Mouse (Mus musculus) embryo, embryonic 9.5 days (tissue): ENCODE results near the gene Xpot.

Source experiments
- DNase-seq: peaks from one replicate; pipeline ENCODE4 v3.0.0-alpha.2; 2017; ENCODE audit errors: extremely low spot score

Xpot gene

DNA sequence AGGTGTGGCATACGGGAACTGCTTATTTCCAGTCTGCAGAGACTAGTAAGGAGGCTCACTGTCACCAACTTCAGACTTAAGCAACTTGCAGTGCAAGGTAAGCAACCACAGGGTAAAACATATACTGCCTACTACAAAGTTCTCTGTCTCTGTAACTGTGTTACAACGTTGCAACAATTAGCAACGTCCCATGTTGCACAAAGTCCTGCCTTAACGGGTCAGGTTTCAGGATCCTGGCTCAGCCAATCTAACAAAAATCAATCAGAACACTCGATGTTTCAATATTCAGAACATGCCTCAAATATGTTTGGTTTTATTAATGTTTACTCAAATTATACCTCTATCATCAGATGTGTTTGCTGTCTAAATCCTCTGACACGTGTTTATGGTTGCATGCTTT lies 3.7 kb downstream of the Xpot start:
- DNase-seq = no peak

DNA sequence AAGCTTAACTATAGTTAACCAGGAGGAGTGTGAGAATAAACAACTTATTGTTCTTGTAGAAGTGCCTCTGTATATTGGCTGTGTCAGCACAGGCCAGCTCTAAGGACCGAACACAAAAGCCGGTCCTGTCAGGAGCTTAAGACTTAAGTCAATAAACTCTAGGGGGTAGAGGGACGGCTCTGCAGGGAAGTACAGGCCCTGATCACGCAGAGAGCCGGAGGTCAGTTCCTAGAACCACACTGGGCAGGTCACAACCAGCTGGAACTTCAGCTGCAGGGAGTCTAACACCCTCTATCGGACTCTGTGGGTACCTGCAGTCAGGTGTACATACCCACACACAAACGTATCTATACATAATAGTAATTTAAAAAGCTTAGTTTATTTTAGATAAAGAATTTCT lies 10.2 kb downstream of the Xpot start:
- DNase-seq = no peak

DNA sequence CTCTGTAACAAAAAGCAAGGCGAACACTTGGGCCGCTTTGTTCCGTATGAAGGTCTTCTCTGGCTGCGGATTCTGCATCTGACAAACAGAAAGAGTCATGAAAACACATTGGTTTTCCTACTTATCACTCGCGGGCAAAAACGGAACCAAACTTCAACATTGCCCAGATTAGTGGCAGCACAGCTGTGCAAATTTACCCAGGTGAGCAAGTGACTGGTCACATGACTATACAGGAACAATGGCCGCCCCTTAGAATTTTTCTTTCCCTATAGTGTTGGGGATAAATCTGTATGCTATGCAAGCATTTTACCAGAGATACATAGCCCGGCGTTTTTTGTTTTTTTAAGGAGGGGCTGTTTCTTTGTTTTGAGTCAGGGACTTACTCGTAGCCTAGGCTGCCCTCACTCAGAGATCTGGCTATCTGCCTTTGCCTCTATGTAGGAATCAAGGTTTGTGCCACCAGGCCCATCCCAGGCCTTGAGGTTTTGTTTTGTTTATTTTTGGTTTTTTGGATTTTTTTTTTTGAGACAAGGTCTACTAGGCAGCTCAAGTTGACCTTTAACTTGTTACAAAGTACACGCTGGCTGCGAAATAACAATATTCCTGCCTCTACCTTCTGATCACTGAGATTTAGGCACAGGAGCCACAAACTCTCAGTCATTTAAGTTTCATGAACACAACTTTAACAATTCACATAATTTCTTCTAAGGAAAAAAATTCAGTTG lies 10.8 kb downstream of the Xpot start:
- DNase-seq = no peak

DNA sequence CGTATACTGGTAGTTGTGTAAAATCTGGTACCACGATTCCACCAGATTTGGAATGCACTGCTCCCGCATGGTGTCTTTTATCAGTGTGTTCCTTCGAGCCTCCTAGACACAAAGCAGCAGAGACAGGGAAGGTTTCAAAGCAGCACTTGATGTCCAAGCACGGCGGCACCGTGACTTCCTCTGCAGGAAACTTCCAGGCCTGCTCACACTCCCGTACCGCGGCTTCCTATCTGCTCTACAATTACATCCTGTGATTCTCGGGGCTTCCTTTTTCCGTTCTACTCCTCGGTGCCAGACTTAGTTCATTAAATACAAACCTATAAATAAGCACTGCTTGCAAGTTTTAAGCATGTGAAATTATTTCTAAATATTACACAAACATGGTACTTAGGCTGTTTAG lies 12.6 kb downstream of the Xpot start:
- no peak for DNase-seq

DNA sequence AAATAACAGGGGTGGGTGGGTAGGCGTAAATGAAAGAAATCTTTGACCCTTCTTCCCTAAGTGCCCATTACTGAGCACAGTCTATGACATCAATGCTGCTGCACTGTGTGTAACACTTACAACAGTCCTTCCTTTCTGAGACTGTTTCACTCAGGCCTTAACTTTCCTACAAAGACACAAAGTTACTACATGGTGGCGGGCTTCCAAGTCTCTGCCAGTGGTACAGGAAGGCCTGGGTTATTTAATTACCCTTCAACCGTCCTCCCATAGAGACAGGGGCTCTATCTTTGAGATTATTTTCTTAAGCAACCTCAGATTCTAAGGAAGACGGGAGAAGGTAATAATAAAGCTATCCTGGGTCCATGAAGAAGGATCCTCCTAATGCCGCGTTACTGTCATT lies 13.7 kb downstream of the Xpot start:
- no peak for DNase-seq

DNA sequence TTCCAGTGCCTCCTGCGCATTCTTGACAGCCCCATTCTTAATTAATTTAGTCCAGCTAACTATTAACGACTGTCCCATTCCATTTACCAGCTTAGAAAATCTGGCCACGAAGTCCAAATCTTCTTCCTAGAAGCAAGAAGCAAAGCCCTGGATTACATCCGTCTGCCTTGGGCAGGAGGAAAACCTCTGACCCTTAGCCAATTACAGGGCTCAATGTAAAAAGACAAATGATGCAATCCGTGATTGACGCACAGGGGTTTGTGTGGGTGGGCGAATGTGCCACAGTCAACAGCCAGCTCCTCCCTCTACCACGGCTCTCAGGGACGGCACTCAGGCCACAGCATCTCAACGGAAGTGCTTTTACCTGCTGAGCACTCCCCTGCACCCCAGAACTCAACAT lies 14.5 kb downstream of the Xpot start:
- DNase-seq = no peak

DNA sequence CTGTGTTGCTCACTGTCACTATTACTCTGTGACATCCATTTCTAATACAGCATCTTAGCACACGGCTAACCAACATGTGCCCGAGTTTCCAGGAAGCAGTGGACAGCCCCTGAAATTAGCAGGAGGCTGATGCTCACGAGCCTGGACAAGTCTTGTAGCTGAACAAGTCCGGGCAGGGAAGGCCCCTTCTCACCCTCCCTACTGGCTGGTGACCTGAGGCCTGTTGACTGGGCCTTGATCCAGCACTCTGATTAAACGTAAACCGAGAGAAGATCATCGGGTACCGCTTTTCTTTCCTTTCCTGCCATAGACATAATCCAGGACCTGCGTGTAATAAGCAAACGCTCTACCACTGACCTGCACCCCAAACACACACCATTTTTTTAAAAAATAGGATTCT lies 18.0 kb downstream of the Xpot start:
- DNase-seq = no peak

DNA sequence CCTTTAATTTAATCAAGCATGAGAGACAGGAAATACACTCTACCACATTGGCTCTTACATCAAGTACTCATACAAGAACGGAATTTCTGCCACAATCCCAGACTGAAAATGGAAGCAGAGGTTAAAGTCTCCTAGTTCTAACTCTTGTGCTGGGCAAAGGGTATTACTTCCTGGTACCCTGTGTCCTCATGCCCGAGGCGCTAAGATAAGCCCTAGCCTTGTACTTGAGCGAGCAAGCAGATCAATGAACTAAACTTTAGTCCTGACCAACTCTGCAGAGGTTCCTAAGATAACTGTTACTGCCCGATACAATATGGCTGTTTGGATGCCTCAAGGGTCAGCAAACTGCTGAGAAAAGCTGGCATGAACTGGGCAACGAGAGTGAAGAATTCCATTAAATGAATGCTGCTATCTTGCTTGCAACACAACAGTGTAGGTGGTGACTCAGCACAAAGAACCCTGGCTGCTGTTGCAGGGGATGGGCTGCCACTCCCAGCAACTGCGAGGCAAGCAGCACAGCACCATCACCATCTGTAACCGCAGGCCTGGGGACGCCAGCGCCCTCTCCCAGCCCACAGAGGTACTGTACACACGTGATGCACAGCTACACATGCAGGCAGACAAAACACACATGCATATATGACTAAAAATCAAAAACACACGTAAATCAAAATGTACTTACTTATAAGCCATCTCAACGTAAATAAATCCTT lies 21.3 kb downstream of the Xpot start:
- no peak for DNase-seq

DNA sequence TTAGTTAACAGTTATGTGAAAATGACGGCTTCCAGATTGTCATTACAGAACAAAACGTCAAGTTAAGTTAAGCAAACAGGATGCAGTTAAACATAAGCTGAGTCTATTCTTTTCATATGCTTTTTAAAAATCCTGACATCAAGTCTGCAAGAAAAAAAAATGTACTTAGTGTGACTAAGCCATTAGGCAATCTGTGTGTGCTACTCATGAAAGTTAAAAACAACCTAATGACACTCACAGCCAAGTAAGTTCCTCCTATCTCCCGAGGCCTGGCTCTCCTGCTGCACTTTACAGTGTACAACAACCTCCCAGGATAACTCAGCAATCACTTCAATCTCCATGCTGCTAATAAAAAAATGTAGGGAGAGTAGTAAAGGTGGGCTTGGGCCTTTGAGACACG lies 22.6 kb downstream of the Xpot start:
- no peak for DNase-seq

DNA sequence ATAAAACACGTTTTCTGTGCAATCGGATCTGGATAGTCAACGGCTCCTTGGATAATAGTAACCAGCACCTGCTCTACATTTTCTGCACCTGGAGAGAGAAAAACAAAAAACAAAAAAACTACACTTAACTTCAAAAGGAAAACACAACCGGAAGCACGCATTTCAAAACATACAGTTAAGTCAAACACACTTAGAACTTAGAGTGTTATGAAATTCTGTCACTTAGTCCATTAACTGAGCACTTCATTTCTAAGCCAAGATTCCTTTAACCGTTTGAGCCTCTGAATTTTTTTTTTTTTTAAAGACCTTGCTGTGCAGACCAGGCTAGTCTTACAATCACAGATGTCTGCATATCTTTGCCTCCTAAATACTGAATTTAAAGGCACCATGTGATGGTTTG lies 24.9 kb downstream of the Xpot start:
- no peak for DNase-seq

DNA sequence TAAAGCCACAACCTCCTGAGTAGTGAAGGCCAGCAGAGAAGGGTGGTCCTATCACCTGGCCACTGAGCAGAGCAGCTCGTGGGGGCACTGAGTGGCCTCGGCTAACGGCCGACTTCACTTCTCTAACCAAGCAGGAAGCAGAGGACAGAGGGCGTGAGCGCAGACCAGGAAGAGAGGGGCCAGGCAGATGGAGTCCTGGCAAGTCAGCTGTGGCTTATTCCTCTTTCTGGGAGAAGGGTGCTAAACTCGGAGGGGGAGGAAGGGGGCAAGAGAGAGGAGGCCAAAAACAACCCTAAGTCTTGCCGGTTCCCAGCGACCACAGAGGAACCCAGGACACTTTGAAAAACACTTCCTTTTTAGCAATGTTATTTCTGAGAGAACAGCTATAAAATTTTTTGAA lies 29.6 kb downstream of the Xpot start:
- no peak for DNase-seq

DNA sequence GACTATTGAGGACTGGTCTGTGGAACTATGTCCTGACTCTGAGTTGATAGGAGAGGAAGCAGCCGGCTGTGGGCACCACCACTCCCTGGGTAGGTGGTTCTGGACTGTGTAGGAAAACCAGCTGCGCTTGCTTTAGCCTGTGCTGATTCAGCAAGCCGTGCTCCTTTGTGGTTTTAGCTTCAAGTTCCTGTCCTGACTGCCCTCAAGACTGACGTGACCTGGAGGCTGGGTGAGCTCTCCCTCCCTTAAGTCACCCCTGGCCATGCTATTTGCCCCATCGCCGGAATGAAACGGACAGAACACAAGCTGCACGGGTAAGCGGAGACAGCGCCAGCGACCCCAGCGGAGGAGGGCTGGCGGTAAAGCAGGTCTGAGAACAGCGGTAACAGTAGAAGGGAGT lies 35.0 kb downstream of the Xpot start:
- no peak for DNase-seq

DNA sequence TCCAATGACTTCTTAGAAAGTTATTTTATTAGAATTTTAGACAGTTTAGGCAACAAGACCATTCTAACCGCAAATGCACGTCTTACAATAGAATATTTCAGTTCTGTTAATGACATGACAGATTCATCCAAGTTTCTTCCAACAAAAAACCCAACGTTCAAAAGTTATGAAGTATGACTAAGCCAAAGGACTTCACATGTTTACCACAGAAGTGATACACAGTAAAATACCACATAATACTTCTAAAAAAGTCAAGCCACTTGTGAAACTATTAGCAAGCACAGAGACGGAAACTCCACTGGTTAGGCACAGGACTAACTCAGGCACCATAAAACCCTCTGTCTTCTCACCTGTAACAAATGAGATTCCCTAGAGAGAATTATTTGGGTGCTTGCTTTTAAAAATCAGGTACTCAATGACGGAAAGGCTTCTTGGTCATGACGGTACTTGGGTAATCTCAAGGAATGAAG lies 38.7 kb downstream of the Xpot start:
- DNase-seq = no peak

DNA sequence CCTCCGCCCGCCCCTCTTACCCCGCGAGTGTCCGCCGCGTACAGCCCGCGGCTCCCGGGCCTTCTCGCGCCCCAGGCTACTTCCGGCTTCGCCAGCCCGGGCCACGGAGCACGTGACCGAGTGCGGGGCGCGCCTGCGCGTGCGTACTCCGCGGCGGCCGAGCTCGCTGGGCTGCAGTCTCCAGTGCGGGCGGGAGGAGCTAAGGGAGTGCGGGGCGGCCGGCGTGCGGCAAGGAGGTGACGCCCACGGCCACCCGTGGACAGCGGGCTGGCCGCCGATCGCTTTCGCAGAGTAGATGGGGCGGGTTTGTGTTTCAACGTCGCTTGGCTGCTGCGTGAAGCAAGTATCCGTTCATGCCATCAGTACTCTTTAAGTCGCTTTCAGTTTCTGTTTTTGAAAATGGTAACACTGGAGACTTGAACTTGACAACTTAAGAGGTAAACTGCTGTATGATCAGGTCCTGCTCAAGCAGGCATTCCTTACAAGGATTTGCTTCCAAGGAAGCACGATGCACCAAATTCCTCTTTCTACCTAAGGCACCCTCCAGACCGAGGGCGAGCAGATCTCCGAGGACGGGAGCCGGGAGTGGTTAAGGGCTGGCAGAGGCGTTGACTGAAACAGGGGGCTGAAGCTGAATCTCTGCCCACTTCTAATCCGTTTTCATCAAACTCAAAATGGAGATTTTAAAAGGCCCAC lies 39.3 kb downstream of the Xpot start, which contains the start of gene Tbk1:
TSS of gene Tbk1 (minus strand) at position 113 of the 696 bp plus-strand sequence.
- DNase-seq = peak; percentile 87

DNA sequence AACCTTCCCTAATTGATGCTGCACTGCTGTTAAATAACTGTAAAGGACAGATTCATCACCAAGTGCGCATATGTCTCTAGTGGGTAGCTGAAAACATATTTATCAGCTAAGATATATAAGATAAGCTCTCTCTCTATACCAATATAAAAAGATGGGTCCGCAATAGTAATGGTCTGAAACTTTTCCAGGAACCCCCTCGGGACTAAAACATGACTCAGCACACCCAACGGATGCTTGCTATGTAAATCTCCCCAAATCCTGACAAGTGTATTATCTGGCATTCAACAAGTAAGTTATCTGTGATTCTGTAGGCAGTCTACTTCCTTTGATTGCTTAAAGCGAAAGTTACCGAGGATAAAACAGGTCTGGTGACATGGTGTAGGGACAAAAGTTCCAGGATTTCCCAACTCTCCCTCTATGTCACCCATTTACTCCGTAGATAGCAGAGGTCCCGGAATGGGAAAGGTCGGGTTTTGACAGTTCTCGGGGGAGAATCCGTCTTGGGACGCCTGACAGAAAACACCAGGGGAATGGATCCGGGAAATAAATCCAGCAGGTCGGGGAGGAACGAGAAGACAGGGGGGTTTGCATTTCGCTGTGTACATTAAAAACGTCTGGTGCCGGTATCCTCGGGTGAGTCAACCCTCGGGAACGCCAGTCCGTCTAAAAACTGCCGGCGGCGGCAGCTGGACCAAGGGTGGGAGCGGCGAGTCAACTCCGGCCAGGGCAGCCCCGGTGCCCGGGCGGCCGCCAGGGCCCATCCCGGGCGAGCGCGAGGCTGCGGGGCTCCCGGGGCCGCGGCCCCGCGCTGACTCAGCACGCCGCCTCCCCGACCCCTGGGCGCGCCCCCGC lies 40.1 kb downstream of the Xpot start:
- peak; percentile 27 for DNase-seq

DNA sequence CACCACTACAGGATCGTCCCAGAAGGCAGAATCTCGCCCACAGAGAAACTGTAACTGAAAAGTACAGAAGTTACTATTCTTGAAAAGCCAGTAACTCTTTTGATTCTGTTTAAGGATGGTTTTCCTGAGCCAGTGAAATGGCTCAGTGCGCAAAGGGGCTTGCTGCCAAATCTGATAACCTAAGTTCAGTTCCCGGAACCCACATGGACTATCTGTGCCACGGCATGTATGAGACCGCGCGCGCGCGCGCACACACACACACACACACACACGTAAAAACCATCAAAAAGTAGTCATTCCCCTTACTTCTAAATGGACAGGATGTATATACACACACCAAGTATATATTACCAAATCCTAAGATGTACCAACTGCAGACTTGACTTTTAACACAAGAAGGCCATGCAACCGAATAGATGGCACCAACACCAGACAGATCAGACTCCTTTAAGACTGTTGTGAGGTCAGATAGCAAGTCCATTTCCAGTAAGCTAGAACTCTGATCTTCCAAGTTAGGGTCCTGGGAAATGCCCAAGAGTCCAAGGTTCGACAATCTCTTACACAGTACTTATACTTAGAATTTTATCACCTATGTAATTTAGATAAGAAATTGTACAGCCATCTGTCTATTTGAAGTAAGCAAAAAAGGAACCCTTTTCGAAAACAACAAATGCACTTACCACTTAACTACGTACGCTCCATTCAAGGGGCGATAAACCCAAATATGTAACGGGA lies 40.9 kb downstream of the Xpot start:
- no peak for DNase-seq

DNA sequence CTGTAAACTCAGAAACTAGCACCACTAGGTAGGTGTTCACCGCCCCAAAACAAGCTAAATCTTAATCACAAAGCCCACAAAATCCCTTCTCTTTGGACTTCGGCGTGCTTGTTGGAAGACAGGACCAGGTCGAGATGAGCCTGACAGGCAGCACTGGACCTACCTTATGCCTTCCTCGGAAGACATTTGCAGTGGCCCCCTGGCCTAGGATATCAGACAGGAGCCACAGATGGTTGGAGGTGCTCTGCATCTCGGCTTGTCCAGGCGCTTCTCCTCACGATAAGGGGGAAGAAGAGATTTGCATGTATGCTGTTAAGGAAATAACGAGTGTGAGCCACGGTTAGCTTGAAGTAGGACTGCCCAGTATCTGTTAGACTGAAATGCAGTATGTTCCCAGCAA lies 42.1 kb downstream of the Xpot start:
- no peak for DNase-seq

DNA sequence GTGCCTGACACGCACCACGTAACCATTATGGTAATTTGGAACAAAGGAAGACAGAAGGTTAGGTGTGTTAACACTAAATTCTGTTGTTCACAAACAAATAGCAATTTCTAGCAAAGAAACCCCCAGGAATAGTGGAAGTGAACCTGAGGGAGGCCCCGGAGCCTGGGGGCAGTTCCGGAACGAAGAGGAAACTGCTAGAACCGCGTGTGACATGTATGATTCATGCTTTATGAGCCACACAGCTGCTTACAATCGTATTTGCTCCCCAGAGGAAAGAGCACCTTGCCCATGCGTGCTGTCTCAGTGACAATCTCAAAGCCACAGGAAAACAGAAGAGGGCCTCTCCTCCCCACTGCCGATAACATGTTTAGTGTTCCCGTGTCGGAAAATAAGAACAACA lies 43.1 kb downstream of the Xpot start:
- no peak for DNase-seq

DNA sequence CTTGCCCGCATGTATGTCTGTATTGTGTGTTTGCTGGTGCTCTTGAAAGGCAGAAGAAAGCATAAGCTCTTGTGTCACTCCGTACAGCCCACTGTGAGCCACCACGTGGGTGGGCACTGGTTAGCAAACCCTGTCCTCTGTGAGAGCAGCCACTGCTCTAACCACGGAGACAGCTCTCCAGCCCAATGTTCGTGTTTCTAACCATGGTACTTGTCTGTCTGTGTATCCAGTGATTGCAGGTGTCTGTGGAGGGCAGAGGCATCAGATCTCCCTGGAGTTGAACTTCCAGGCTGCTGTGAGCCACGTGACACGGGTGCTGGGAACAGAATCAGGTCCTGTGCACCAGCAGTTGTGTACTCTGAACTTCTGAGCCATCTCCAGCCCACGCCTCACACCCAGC lies 43.8 kb downstream of the Xpot start:
- no peak for DNase-seq

DNA sequence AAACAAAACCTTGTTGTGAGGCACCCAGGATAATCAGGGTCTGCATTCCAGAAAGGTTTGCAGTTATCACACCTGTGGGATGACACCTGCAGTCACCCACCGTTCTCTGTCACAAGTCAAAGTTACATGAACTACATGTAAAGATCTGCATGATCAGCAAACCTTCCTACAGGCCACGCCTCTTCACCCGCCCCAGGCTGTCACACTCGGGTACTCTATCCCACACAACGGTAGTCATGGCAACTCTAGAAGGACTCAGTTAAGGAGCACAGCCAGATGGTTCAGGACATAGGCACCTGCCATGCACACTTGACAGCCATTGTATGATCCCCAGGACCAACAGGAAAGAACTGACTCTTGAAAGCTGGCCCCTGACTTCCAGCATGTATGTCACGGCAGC lies 44.7 kb downstream of the Xpot start:
- no peak for DNase-seq

DNA sequence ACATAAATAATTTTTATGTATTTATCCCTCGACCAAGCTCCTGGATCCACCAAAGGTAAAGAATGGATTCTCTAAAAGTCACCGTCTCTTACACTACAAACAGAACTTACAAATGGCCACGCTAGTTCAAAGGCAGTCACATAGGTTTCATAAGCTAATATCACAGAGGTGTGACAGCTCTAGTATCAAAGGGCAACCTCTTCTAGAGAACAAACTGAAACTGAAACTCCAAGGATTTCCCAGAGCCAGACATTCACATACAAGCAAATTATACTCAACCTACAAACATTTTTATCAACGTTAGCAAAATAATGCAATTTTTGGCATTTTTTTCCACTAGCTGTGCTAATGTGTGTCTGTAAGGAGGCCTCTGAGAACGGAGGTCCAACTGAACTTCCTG lies 45.8 kb downstream of the Xpot start:
- DNase-seq = no peak
